Mouse (Mus musculus) intestine, postnatal 0 days (tissue): ENCODE measurements around the gene Dnah6. TPM values are rescaled to one million over a fixed set of nuclear protein-coding genes. Genes with fewer than 3 reads are reported as not detected.
A peak's percentile ranks its signal among the peaks of the same experiment; 100 is the strongest.

ENCODE experiments used
- ATAC-seq: fragments of 200-750 bp; cut with Nextera tagmentation; 2 replicates; pipeline ENCODE4 v1.8.0; 2017; ENCODE audit warnings: mild to moderate bottlenecking, moderate TSS enrichment, moderate library complexity
- H3K27ac ChIP-seq: fragments of 300-500 bp; sonication (generic); 2 replicates; pipeline ENCODE4 v1.5.1; 2014; ENCODE audit warnings: mild to moderate bottlenecking, low read depth, low read length, moderate library complexity
- H3K27me3 ChIP-seq: fragments of 300-500 bp; sonication (generic); replicated peaks from 2 replicates; pipeline ENCODE4 v1.6.1; 2014; ENCODE audit warnings: low read length, mixed read lengths; ENCODE audit not compliant: control insufficient read depth, insufficient read depth
- H3K36me3 ChIP-seq: fragments of 300-500 bp; sonication (generic); 2 replicates; pipeline ENCODE4 v1.6.1; 2014; ENCODE audit warnings: mild to moderate bottlenecking, moderate library complexity; ENCODE audit not compliant: control insufficient read depth, insufficient read depth
- H3K4me1 ChIP-seq: fragments of 300-500 bp; sonication (generic); replicated peaks from 2 replicates; pipeline ENCODE4 v1.6.1; 2014; ENCODE audit warnings: antibody characterized with exemption, low read length, mixed read lengths; ENCODE audit not compliant: control insufficient read depth, insufficient read depth
- H3K4me2 ChIP-seq: fragments of 300-500 bp; sonication (generic); replicated peaks from 2 replicates; pipeline ENCODE4 v1.6.1; 2014; ENCODE audit warnings: low read depth, mild to moderate bottlenecking, moderate library complexity
- H3K4me3 ChIP-seq: fragments of 300-500 bp; sonication (generic); 2 replicates; pipeline ENCODE4 v1.5.1; 2014; ENCODE audit warnings: low read depth, low read length
- H3K9ac ChIP-seq: fragments of 300-500 bp; sonication (generic); 2 replicates; pipeline ENCODE4 v1.6.1; 2014; ENCODE audit warnings: mild to moderate bottlenecking, low read depth, low read length
- H3K9me3 ChIP-seq: fragments of 300-500 bp; sonication (generic); 2 replicates; pipeline ENCODE4 v1.6.1; 2016; ENCODE audit warnings: mixed run types; ENCODE audit not compliant: control insufficient read depth
- CTCF ChIP-seq: sonication (generic); IDR thresholded peaks from 2 replicates; pipeline ENCODE4 v1.5.1; 2016; ENCODE audit warnings: low read depth, mild to moderate bottlenecking, control low read depth, antibody characterized with exemption, moderate library complexity
- WGBS: fragments of 180-500 bp; shearing (Covaris S2); extraction: QIAGEN DNeasy Blood & Tissue Kit; methylation state at CpG from one replicate; pipeline ENCODE4 v1.1.7; 2014; 5-methylcytosine and 5-hydroxymethylcytosine counted together
- polyA plus RNA-seq: library from polyadenylated mRNA; unstranded; fragments of >200 nt; fragmentation: Nextera tagmentation; extraction: Ambion mirVana; gene quantifications from 2 replicates; pipeline ENCODE4 v1.2.1, GENCODE M21; 2015

Dnah6 gene
- polyA plus RNA-seq, 1 experiment from 2014 or later = 0.09 TPM

DNA sequence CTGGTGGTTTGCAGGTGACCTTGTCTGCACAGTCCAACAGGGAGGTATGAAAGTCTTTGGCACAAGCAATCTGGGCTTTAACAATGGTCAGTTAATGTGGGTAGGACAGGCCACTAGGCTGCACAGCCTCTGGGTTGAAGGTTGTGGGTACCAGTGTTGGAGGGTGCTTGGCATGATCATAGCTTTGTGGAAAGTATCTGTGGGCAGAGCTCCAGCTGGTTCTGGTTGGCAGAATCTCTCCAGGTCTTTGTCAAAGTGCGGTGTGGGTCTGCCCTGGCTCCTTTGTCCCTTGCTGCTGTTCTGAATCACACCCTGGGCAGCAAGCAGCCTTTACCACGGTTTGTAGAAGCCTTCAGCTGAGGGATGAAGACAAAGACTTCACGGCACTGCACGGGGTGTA is 238.9 kb downstream of the Dnah6 start:
- H3K27me3 ChIP-seq = no peaks in the 10 kb centered on the region
- no peak overlapping the region for H3K27ac ChIP-seq

DNA sequence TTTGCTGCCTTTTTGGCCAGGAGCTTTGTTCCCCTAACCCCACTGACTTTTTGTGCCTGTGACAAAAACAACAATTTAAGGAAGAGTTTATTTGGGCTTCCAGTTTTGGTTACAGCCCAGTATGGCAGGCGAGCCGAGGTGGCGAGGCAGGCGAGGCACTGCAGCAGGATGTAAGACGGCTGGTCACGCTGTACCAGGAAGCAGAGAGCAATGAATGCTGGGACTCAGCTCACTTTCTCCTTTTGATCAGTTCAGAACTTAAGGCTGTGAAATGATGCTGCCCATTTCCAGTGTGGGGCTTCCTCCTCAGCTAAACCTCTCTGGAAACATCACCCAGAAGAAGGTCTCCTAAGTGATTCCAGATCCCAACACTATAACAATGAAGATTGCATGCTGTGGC is 239.6 kb downstream of the Dnah6 start:
- H3K4me1 ChIP-seq = no peaks in the 10 kb centered on the region
- ATAC-seq = no peak
- no peak for TF ChIP-seq CTCF
- no peak overlapping the region for H3K4me3 ChIP-seq
- no peaks in the 10 kb centered on the region for H3K9me3 ChIP-seq
- H3K36me3 ChIP-seq = no peaks in the 10 kb centered on the region
- H3K9ac ChIP-seq = no peak overlapping the region
- no peaks in the 10 kb centered on the region for H3K27me3 ChIP-seq
- WGBS = 46% methylated on average over 6 of the region's 6 CpGs
- no peak overlapping the region for H3K4me2 ChIP-seq
- no peak overlapping the region for H3K27ac ChIP-seq

More for the DNA sequence above, 238.9 kb downstream of the Dnah6 start:
- Histone ChIP-seq H3K9me3 (no peaks in the 10 kb centered on the region), H3K9ac (no peak overlapping the region), H3K4me3 (no peak overlapping the region), H3K4me1 (no peaks in the 10 kb centered on the region), H3K36me3 (no peaks in the 10 kb centered on the region), H3K4me2 (no peak overlapping the region)
- no peak for TF ChIP-seq CTCF
- WGBS = 84% methylated on average over 4 of the region's 4 CpGs
- no peak for ATAC-seq

DNA sequence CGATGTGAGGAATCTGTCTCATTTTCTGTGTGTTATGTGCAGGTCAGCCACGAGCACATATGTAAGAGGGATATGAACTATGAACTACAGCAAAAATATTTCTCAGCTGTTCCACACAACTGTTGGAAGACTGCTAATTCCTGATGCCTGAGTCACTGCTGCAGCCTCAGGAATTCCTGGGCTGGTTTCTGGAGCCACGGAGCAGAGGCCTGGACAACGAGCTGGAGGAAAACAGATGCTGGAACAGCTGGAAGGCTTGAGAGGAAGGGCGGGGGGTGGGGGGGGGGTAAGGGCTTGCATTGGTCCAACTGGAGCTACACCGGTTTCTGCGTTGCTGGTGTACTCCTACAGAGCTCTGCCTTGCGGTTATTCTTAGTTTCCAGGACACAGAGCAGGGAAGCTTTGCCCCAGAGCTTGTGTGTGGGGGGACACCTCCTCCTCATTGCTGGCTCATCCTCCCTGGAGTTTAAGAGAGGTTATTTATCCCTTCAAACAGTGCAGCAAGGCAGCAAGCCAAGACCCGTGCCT is 240.3 kb downstream of the Dnah6 start:
- Histone ChIP-seq H3K9ac (no peak overlapping the region), H3K4me3 (no peak overlapping the region), H3K36me3 (no peaks in the 10 kb centered on the region), H3K4me2 (no peak overlapping the region), H3K27ac (peak overlapping the region; percentile 46; the same call in 1 of the 2 replicates), H3K4me1 (no peaks in the 10 kb centered on the region), H3K9me3 (no peaks in the 10 kb centered on the region), H3K27me3 (no peaks in the 10 kb centered on the region)
- ATAC-seq = peak; percentile 45; the same call in 1 of the 2 replicates
- no peak for TF ChIP-seq CTCF
- 43% methylated on average over 9 of the region's 9 CpGs for WGBS

- WGBS = 84% methylated on average over 2 of the region's 2 CpGs
- no peak overlapping the region for H3K4me3 ChIP-seq
- H3K4me2 ChIP-seq = no peak overlapping the region
- H3K4me1 ChIP-seq = no peaks in the 10 kb centered on the region
- TF ChIP-seq CTCF = no peak
- no peak overlapping the region for H3K27ac ChIP-seq
- no peaks in the 10 kb centered on the region for H3K9me3 ChIP-seq
- no peak overlapping the region for H3K9ac ChIP-seq
- H3K27me3 ChIP-seq = no peaks in the 10 kb centered on the region
- no peaks in the 10 kb centered on the region for H3K36me3 ChIP-seq
- no peak for ATAC-seq
Measured at GRCm38 (mm10) chr6:72976866-72977265, 244.6 kb downstream of the Dnah6 start.

DNA sequence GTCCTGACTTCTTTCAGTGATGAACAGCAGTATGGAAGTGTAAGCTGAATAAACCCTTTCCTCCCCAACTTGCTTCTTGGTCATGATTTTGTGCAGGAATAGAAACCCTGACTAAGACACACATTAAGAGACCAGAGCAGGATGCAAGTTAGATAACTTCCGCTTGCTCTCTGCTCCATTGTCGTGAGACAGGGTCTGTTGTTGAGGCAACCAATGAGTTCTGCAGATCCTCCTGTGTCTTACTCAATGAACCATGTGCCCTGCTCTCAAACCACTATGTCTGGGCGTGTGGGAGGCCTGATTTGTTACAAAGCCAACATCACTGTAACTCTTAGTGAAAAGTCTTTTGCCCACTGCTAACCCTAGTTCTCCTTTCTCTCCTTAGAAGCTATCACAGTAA is 250.4 kb downstream of the Dnah6 start:
- H3K4me2 ChIP-seq = no peak overlapping the region
- H3K36me3 ChIP-seq = no peaks in the 10 kb centered on the region
- H3K9me3 ChIP-seq = no peaks in the 10 kb centered on the region
- no peaks in the 10 kb centered on the region for H3K4me1 ChIP-seq
- TF ChIP-seq CTCF = no peak
- WGBS = 68% methylated on average over 3 of the region's 3 CpGs
- H3K9ac ChIP-seq = no peak overlapping the region
- no peak overlapping the region for H3K27ac ChIP-seq
- no peak overlapping the region for H3K4me3 ChIP-seq
- no peak for ATAC-seq
- H3K27me3 ChIP-seq = no peaks in the 10 kb centered on the region

DNA sequence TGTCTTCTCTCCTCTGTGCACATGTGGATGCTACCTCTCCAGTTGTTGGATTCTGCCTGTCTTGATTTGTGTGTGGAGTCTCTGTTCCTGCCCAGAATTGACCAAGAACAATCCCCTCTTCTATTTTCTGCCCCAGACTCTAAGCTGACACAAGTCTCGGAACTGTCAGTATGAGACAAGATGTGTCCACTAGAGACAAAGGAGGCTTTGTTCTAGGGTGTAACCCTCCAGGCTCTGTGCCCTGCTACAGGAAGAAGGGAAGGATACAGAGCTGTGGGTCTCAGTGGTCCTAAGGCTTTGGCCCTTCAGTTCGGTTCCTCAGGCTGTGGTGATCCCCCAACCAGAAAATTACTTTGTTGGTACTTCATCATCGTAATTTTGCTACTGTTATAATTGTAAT is 251.7 kb downstream of the Dnah6 start:
- H3K36me3 ChIP-seq = no peaks in the 10 kb centered on the region
- no peak overlapping the region for H3K9ac ChIP-seq
- WGBS = 73% methylated on average over 3 of the region's 3 CpGs
- H3K4me3 ChIP-seq = no peak overlapping the region
- no peaks in the 10 kb centered on the region for H3K4me1 ChIP-seq
- ATAC-seq = no peak
- H3K4me2 ChIP-seq = no peak overlapping the region
- no peak overlapping the region for H3K27ac ChIP-seq
- H3K27me3 ChIP-seq = no peaks in the 10 kb centered on the region
- TF ChIP-seq CTCF = no peak
- no peaks in the 10 kb centered on the region for H3K9me3 ChIP-seq

Other genes starting within 250 kb of the Dnah6 start
- gene Suclg1, start 26.7 kb upstream of the Dnah6 start, polyA plus RNA-seq = 317 and 327 TPM in 2 replicates
- not detected in 2 replicates for gene 4931417E11Rik, start 248.0 kb upstream of the Dnah6 start, polyA plus RNA-seq